Mouse (Mus musculus): ENCODE results near the gene Cacna2d3. TPM values are rescaled to one million over a fixed set of nuclear protein-coding genes. Genes with fewer than 3 reads are reported as not detected.

Gene Cacna2d3
- total RNA-seq, 1 experiment = 0.40 TPM

- Histone ChIP-seq H3K4me3 (ENCODE audit: insufficient read depth in 1 of 2, low read depth in 1 of 2, low read length in 2 of 2, poor library complexity in 1 of 2, severe bottlenecking in 1 of 2) (no peak overlapping the region), H3K4me1 (ENCODE audit: control insufficient read depth in 2 of 2, insufficient read depth in 2 of 2, low read length in 2 of 2, poor library complexity in 1 of 2) (no peaks in the 10 kb centered on the region), H3K36me3 (ENCODE audit: control insufficient read depth, insufficient read depth, low read length, poor library complexity, severe bottlenecking) (no peaks in the 10 kb centered on the region), H3K9ac (ENCODE audit: insufficient read depth, low read depth, low read length, poor library complexity, severe bottlenecking) (no peak overlapping the region), H3K9me3 (ENCODE audit: control insufficient read depth, insufficient read depth, low read depth, low read length) (no peaks in the 10 kb centered on the region), H3K27ac (ENCODE audit: insufficient read depth, low read depth, low read length, poor library complexity, severe bottlenecking) (no peak overlapping the region)
- no peak for DNase-seq (ENCODE audit: low read depth, low spot score)
- in situ Hi-C loops (cut with MboI; ENCODE audit: low sequenced_read_pairs in 2 of 2, unreplicated experiment in 2 of 2) = no loop called here
- TF ChIP-seq ZNF384 (IDR thresholded peaks at IDR 0.05; ENCODE audit: low read depth, low read length) (no peak), ZC3H11A (IDR thresholded peaks at IDR 0.05; ENCODE audit: borderline replicate concordance, low read depth, low read length) (no peak), MAFK (IDR thresholded peaks at IDR 0.05; ENCODE audit: insufficient read depth, low read depth, low read length) (no peak), HCFC1 (IDR thresholded peaks at IDR 0.05; ENCODE audit: borderline replicate concordance, insufficient read depth, low read length) (no peak), CHD2 (IDR thresholded peaks at IDR 0.05; ENCODE audit: low read depth, low read length) (no peak)
These were observed 51.8 kb downstream of the Cacna2d3 start for GRCm38 (mm10) chr14:29669826-29670225.

GRCm38 (mm10) chr14:29657006-29657405, 64.7 kb downstream of the Cacna2d3 start:
- DNase-seq (ENCODE audit: low read depth, low spot score) = peak; percentile 44
- H3K4me1 ChIP-seq (ENCODE audit: control insufficient read depth in 2 of 2, insufficient read depth in 2 of 2, low read length in 2 of 2, poor library complexity in 1 of 2) = no peaks in the 10 kb centered on the region
- H3K9ac ChIP-seq (ENCODE audit: insufficient read depth, low read depth, low read length, poor library complexity, severe bottlenecking) = no peak overlapping the region
- H3K9me3 ChIP-seq (ENCODE audit: control insufficient read depth, insufficient read depth, low read depth, low read length) = no peaks in the 10 kb centered on the region
- H3K36me3 ChIP-seq (ENCODE audit: control insufficient read depth, insufficient read depth, low read length, poor library complexity, severe bottlenecking) = no peaks in the 10 kb centered on the region
- TF ChIP-seq MAFK (IDR thresholded peaks at IDR 0.05; ENCODE audit: insufficient read depth, low read depth, low read length) (no peak), ZNF384 (IDR thresholded peaks at IDR 0.05; ENCODE audit: low read depth, low read length) (no peak), HCFC1 (IDR thresholded peaks at IDR 0.05; ENCODE audit: borderline replicate concordance, insufficient read depth, low read length) (no peak), ZC3H11A (IDR thresholded peaks at IDR 0.05; ENCODE audit: borderline replicate concordance, low read depth, low read length) (no peak), CHD2 (IDR thresholded peaks at IDR 0.05; ENCODE audit: low read depth, low read length) (no peak)
- in situ Hi-C loops (cut with MboI; ENCODE audit: low sequenced_read_pairs in 2 of 2, unreplicated experiment in 2 of 2) = no loop called here
- H3K27ac ChIP-seq (ENCODE audit: insufficient read depth, low read depth, low read length, poor library complexity, severe bottlenecking) = no peak overlapping the region
- no peak overlapping the region for H3K4me3 ChIP-seq (ENCODE audit: insufficient read depth in 1 of 2, low read depth in 1 of 2, low read length in 2 of 2, poor library complexity in 1 of 2, severe bottlenecking in 1 of 2)

DNA sequence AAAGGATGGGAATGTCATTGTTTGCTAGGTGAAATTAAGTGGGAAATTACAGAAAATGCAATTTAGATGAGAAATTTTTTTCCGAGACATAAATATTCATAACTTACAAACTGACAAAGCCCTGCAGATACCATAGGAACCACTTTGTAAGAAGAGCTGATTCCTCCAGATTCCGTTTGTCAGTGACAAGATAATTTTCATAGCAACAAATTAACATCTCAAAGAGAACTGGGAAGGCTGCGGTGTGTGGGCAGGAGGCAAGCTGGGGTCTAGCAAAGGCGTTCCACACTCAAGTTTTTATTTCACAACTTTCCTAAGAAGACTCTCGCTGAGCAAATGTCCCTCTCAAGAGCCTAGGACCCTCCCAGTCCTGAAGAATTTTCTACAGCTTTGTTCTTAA, 71.1 kb downstream of the Cacna2d3 start:
- in situ Hi-C loops (cut with MboI; ENCODE audit: low sequenced_read_pairs in 2 of 2, unreplicated experiment in 2 of 2) = no loop called here
- no peaks in the 10 kb centered on the region for H3K9me3 ChIP-seq (ENCODE audit: control insufficient read depth, insufficient read depth, low read depth, low read length)

DNA sequence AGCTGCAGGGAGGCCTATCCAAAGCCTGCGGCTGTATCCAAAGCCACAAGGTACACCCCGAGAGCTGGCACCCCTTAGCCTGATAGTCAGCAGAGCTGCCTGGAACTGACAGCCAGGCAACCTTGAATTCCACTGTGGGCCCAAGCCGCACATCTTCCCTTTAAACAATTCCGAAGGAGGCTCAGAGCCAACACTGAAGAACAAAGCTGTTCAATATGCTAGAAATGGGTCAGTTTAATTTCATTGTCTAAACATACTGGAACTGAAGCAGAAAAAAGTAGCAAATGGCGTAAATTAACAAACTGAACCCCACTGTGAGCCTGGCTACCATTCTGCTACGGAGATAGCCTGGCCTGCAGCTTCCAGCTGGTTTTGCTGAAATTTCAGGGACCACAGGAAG, 72.9 kb downstream of the Cacna2d3 start:
- no peak overlapping the region for H3K9ac ChIP-seq (ENCODE audit: insufficient read depth, low read depth, low read length, poor library complexity, severe bottlenecking)
- in situ Hi-C loops (cut with MboI; ENCODE audit: low sequenced_read_pairs in 2 of 2, unreplicated experiment in 2 of 2) = no loop called here
- H3K4me1 ChIP-seq (ENCODE audit: control insufficient read depth in 2 of 2, insufficient read depth in 2 of 2, low read length in 2 of 2, poor library complexity in 1 of 2) = no peaks in the 10 kb centered on the region
- no peaks in the 10 kb centered on the region for H3K36me3 ChIP-seq (ENCODE audit: control insufficient read depth, insufficient read depth, low read length, poor library complexity, severe bottlenecking)
- DNase-seq (ENCODE audit: low read depth, low spot score) = no peak
- H3K4me3 ChIP-seq (ENCODE audit: insufficient read depth in 1 of 2, low read depth in 1 of 2, low read length in 2 of 2, poor library complexity in 1 of 2, severe bottlenecking in 1 of 2) = no peak overlapping the region
- H3K27ac ChIP-seq (ENCODE audit: insufficient read depth, low read depth, low read length, poor library complexity, severe bottlenecking) = no peak overlapping the region
- no peaks in the 10 kb centered on the region for H3K9me3 ChIP-seq (ENCODE audit: control insufficient read depth, insufficient read depth, low read depth, low read length)
- TF ChIP-seq ZC3H11A (IDR thresholded peaks at IDR 0.05; ENCODE audit: borderline replicate concordance, low read depth, low read length) (no peak), HCFC1 (IDR thresholded peaks at IDR 0.05; ENCODE audit: borderline replicate concordance, insufficient read depth, low read length) (no peak), MAFK (IDR thresholded peaks at IDR 0.05; ENCODE audit: insufficient read depth, low read depth, low read length) (no peak), CHD2 (IDR thresholded peaks at IDR 0.05; ENCODE audit: low read depth, low read length) (no peak), ZNF384 (IDR thresholded peaks at IDR 0.05; ENCODE audit: low read depth, low read length) (no peak)

More for the DNA sequence above, 71.1 kb downstream of the Cacna2d3 start:
- no peak overlapping the region for H3K9ac ChIP-seq (ENCODE audit: insufficient read depth, low read depth, low read length, poor library complexity, severe bottlenecking)
- TF ChIP-seq ZNF384 (IDR thresholded peaks at IDR 0.05; ENCODE audit: low read depth, low read length) (no peak), CHD2 (IDR thresholded peaks at IDR 0.05; ENCODE audit: low read depth, low read length) (no peak), HCFC1 (IDR thresholded peaks at IDR 0.05; ENCODE audit: borderline replicate concordance, insufficient read depth, low read length) (no peak), MAFK (IDR thresholded peaks at IDR 0.05; ENCODE audit: insufficient read depth, low read depth, low read length) (no peak), ZC3H11A (IDR thresholded peaks at IDR 0.05; ENCODE audit: borderline replicate concordance, low read depth, low read length) (no peak)
- H3K4me3 ChIP-seq (ENCODE audit: insufficient read depth in 1 of 2, low read depth in 1 of 2, low read length in 2 of 2, poor library complexity in 1 of 2, severe bottlenecking in 1 of 2) = no peak overlapping the region
- no peak for DNase-seq (ENCODE audit: low read depth, low spot score)
- H3K36me3 ChIP-seq (ENCODE audit: control insufficient read depth, insufficient read depth, low read length, poor library complexity, severe bottlenecking) = no peaks in the 10 kb centered on the region
- H3K27ac ChIP-seq (ENCODE audit: insufficient read depth, low read depth, low read length, poor library complexity, severe bottlenecking) = no peak overlapping the region
- H3K4me1 ChIP-seq (ENCODE audit: control insufficient read depth in 2 of 2, insufficient read depth in 2 of 2, low read length in 2 of 2, poor library complexity in 1 of 2) = no peaks in the 10 kb centered on the region

GRCm38 (mm10) chr14:29645421-29645820, 76.2 kb downstream of the Cacna2d3 start:
- no peaks in the 10 kb centered on the region for H3K4me1 ChIP-seq (ENCODE audit: control insufficient read depth in 2 of 2, insufficient read depth in 2 of 2, low read length in 2 of 2, poor library complexity in 1 of 2)
- in situ Hi-C loops (cut with MboI; ENCODE audit: low sequenced_read_pairs in 2 of 2, unreplicated experiment in 2 of 2) = no loop called here
- no peaks in the 10 kb centered on the region for H3K36me3 ChIP-seq (ENCODE audit: control insufficient read depth, insufficient read depth, low read length, poor library complexity, severe bottlenecking)
- H3K27ac ChIP-seq (ENCODE audit: insufficient read depth, low read depth, low read length, poor library complexity, severe bottlenecking) = no peak overlapping the region
- no peak overlapping the region for H3K9ac ChIP-seq (ENCODE audit: insufficient read depth, low read depth, low read length, poor library complexity, severe bottlenecking)
- H3K4me3 ChIP-seq (ENCODE audit: insufficient read depth in 1 of 2, low read depth in 1 of 2, low read length in 2 of 2, poor library complexity in 1 of 2, severe bottlenecking in 1 of 2) = no peak overlapping the region
- TF ChIP-seq ZC3H11A (IDR thresholded peaks at IDR 0.05; ENCODE audit: borderline replicate concordance, low read depth, low read length) (no peak), ZNF384 (IDR thresholded peaks at IDR 0.05; ENCODE audit: low read depth, low read length) (no peak), CHD2 (IDR thresholded peaks at IDR 0.05; ENCODE audit: low read depth, low read length) (no peak), HCFC1 (IDR thresholded peaks at IDR 0.05; ENCODE audit: borderline replicate concordance, insufficient read depth, low read length) (no peak), MAFK (IDR thresholded peaks at IDR 0.05; ENCODE audit: insufficient read depth, low read depth, low read length) (no peak)
- H3K9me3 ChIP-seq (ENCODE audit: control insufficient read depth, insufficient read depth, low read depth, low read length) = no peaks in the 10 kb centered on the region
- DNase-seq (ENCODE audit: low read depth, low spot score) = no peak

Data from ES-E14 (cell line).